In genomic region chr4:43266623-43267322, GRCm38 (mm10) we compare ENCODE assay signal across 8 mouse cellular contexts. TPM values are rescaled to one million over a fixed set of nuclear protein-coding genes. Genes with fewer than 3 reads are reported as not detected.
A peak's percentile ranks its signal among the peaks of the same experiment; 100 is the strongest.
DNase-seq lines count a peak whose midpoint lies in the region; ATAC-seq lines count a peak whose summit lies in the region.

Gene Atp8b5, plus strand, starts transcription at chr4:43267159.

- peak; percentile 76 to 78 for DNase-seq in adrenal gland, adult 18-20 months (ENCODE audit: low spot score in 2 of 2)
- DNase-seq in embryo, embryonic 10.5 days (ENCODE audit: low spot score), result peak; percentile 90
- peak; percentile 70 for DNase-seq in gastrocnemius, postnatal 10 days
- DNase-seq in induced T-regulatory cell, adult 2 months (ENCODE audit: low read depth), result peak; percentile 71
- DNase-seq in left cerebral cortex, adult 9 months (ENCODE audit: low spot score in 2 of 2), result peak; percentile 69 to 92
- DNase-seq in right cerebral cortex, postnatal 25 days, result peak; percentile 81
- DNase-seq in urinary bladder, postnatal 4 days (ENCODE audit: low spot score in 2 of 2), result peak; percentile 81 to 84

- peak; percentile 98 for ATAC-seq in megakaryocyte progenitor cell, adult 5-6 weeks (replicated peaks; ENCODE audit: poor library complexity)

RNA-seq across cellular contexts. Expression of gene Atp8b5, which starts in this region (rescaled TPM):
- under 1 TPM; 0.30 to 0.83 TPM for total RNA-seq in adrenal gland, adult 18-20 months (2021)
- total RNA-seq in gastrocnemius, postnatal 10 days (2021), result under 1 TPM; 0.05 to 0.11 TPM
- 0.15 TPM in 1 of 2 replicates, not detected in the other for total RNA-seq in megakaryocyte progenitor cell, adult 5-6 weeks (2015)
- total RNA-seq in megakaryocyte progenitor cell, adult 5-6 weeks (2017), result 0.04 and 1.0 TPM in 2 replicates

Comparison
In these comparisons a context has a peak if more than half of its experiments do, and no peak if none do; other contexts are left out.
1. Peak in every context shown above with its lines: DNase-seq and ATAC-seq.
2. Peak in DNase-seq in adrenal gland, adult 18-20 months; RNA of the gene not detected or under 1 TPM.
3. Peak in DNase-seq in gastrocnemius, postnatal 10 days; RNA of the gene not detected or under 1 TPM.